Mouse (Mus musculus): ENCODE data around the gene Ube2g1.
"Not testable (repeated sequence)": the region's sequence is repeated elsewhere in the genome, so short reads cannot be mapped to it uniquely, and the experiment has no call there.

Gene Ube2g1

DNA sequence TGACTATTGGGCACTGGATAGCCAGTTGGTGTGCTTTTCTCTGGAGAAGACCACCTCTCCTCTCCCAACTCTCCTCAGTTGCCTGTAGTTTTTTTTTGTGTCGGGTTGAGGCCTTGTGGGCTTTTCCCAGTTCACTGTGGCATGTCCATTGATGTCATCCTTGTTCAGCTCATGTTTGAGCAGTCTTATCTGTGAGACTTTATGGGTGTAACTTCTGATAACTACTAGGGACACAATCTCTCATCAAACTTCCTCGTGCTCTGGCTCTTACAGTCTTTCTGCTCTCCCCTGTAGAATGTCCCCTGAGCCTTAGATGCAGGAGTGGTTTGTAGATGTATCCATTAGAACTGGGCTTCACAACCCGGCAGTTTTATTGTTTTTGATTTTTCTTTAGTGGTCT, 87.9 kb downstream of the Ube2g1 start:
- DNase-seq = no peak

GRCm38 (mm10) chr11:72696368-72696971, 89.4 kb downstream of the Ube2g1 start:
- DNase-seq = no peak

- no peak for DNase-seq
Observed at GRCm38 (mm10) chr11:72697323-72697722, 90.2 kb downstream of the Ube2g1 start.

GRCm38 (mm10) chr11:72705111-72705510, 98.0 kb downstream of the Ube2g1 start:
- not testable (repeated sequence) for DNase-seq

DNA sequence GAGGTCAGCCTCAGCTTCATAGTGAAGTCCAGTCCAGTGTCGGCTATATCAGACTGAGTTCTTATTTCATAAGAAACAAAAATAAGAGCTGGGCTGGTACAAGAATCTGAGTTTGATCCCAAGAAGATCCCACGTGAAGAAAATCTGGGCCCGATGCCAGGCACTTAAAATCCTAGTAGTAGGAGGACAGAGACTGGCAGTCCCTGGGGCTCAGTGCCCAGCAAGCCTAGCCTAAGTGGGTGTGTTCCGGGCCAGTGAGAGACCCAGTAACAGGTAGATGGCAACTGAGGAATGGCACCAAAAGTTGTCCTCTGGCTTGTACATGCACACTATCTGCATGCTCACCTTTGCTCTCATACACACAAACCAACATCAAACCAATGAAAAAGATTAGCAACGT, 105.6 kb downstream of the Ube2g1 start:
- DNase-seq = peak; percentile 14

GRCm38 (mm10) chr11:72718161-72718560, 111.1 kb downstream of the Ube2g1 start:
- DNase-seq = no peak

DNA sequence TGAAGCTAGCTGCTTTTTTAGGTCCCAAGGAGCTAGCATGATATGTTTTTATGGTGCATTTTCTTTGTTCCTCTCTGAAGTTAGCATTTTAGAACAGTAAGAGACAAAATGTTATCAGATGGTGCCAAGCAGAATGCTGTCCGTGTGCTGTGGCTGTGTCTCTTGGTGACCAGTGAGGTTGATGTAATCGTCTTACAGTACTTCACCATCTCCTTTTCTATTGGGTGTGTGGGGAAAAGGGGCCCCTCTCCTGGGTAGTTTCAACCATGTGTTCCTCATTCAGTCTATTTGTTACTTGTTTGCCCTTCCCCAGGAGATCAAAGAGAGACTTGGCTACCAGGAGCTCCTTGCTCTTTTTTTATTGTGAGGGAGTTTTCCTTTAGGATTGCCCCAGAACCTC, 116.1 kb downstream of the Ube2g1 start:
- DNase-seq = no peak

DNA sequence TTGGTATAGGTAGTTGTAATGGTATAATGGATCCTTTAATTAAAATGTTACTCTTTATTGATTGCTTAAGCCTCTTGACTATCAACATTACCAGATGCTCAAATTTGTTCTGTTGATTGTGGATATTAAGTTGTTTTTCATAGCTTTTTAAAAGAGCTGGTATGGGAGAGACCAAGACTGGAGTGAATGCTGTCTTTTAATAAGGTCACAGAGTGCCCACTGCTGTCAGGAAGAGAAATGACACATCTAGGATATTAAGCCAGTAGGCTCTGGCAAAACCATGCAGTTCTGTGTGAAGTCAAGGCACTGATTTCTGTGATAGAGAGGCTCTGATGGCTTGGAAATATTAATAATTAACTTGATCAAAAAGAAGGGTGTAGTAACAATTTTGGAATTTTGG, 116.8 kb downstream of the Ube2g1 start:
- no peak for DNase-seq

- DNase-seq = no peak
Observed at GRCm38 (mm10) chr11:72726023-72726422, 118.9 kb downstream of the Ube2g1 start.

DNA sequence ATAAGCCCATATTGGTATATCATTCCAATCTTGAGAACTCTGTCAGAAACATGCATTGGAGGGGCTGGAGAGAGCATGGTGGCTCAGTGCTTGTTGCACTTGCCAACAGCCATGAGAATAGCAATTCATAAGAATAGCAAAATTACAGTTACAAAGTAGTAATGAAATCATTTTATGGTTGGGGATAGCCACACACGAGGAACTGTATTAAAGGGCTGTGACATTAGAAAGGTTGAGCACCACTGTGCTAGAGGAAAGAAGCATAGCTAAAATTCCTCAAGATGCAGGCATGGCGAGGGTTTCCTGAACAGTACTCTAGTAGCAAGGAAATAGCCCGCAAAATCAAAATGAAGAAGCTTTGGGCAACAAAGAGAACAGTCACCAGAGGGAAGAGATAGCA, 126.7 kb downstream of the Ube2g1 start:
- DNase-seq = no peak

DNA sequence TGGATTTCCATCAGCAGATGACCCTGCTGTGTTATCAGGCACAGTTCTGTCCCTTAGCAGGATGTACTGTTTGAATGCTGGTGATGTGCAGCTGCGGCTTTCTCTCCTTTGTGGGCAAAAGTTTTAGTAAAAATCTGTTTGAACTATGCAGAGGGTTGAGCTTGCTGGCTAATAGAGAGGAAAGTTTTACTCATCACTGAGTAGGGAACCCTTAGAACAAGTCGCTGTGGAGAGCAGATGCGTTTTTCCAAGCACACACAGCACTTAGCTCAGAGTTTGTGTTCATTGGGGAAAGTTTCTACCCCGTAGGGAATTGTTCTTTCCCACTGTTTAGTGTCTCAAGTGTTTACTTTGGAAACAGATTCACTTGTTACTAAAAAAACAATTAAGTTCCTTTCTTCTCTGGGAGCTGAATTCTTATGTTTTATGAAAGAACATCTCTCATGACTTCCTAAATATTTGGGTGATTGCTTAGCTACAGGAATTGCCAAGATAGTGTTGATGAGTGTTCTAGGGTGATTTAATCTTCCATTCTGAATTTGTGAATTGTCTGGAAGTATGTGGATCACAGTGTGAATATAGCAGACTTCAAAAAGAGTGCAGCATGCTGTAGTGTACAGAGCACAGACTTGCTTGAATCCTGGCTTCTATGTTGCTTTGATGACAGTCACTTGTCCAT, 127.9 kb downstream of the Ube2g1 start:
- DNase-seq = no peak

GRCm38 (mm10) chr11:72735519-72735860, 128.4 kb downstream of the Ube2g1 start:
- no peak for DNase-seq
